Mouse (Mus musculus) olfactory bulb, adult 2 months (tissue): ENCODE results near the gene Atr. TPM values are rescaled to one million over a fixed set of nuclear protein-coding genes. Genes with fewer than 3 reads are reported as not detected.

Experiments used
- H3K27ac ChIP-seq: fragments of 200-500 bp; 2 replicates; pipeline ENCODE4 v1.5.1; 2012; ENCODE audit warnings: low read depth, low read length; ENCODE audit not compliant: insufficient read depth
- H3K4me1 ChIP-seq: fragments of 200-500 bp; 2 replicates; pipeline ENCODE4 v1.6.1; 2012; ENCODE audit warnings: low read length; ENCODE audit not compliant: control insufficient read depth, insufficient read depth
- H3K4me3 ChIP-seq: fragments of 200-500 bp; 2 replicates; pipeline ENCODE4 v1.5.1; 2012; ENCODE audit warnings: mild to moderate bottlenecking, low read depth, low read length, moderate library complexity; ENCODE audit not compliant: insufficient read depth
- CTCF ChIP-seq: fragments of 200-500 bp; IDR thresholded peaks from 2 replicates; pipeline ENCODE4 v1.5.1; 2012; ENCODE audit warnings: low read depth, mild to moderate bottlenecking, low read length, moderate library complexity; ENCODE audit not compliant: insufficient read depth
- POLR2A ChIP-seq: fragments of 200-500 bp; IDR thresholded peaks from 2 replicates; pipeline ENCODE4 v1.6.1; 2012; ENCODE audit warnings: mild to moderate bottlenecking, low read depth, low read length, moderate library complexity; ENCODE audit not compliant: insufficient read depth
- WGBS: fragments of 180-500 bp; shearing (Covaris S2); methylation state at CpG from one replicate; pipeline ENCODE4 v1.1.7; 2018; 5-methylcytosine and 5-hydroxymethylcytosine counted together
- polyA plus RNA-seq: library from polyadenylated mRNA; stranded (reverse); fragments of >200 nt; gene quantifications from 2 replicates; pipeline ENCODE4 v1.2.4, GENCODE M21; 2012; ENCODE audit warnings: low replicate concordance; ENCODE audit not compliant: missing spikeins, insufficient read depth, insufficient read length

Gene Atr
- polyA plus RNA-seq, 1 experiment: not detected

GRCm38 (mm10) chr9:95959246-95959645 lies 101.8 kb downstream of the Atr start:
- 52% methylated on average over 6 of the region's 6 CpGs for WGBS
- Histone ChIP-seq H3K4me3 (no peak overlapping the region), H3K27ac (no peak overlapping the region), H3K4me1 (peaks cover 3% of the 10 kb centered on the region; the same call in 1 of the 2 replicates)
- TF ChIP-seq CTCF (no peak), POLR2A (no peak)

- H3K4me1 ChIP-seq: peaks cover 3% of the 10 kb centered on the region; the same call in 1 of the 2 replicates
- H3K4me3 ChIP-seq: no peak overlapping the region
- 96% methylated on average over 3 of the region's 3 CpGs for WGBS
- no peak for TF ChIP-seq CTCF
- TF ChIP-seq POLR2A: no peak
- no peak overlapping the region for H3K27ac ChIP-seq
These were observed 102.5 kb downstream of the Atr start for GRCm38 (mm10) chr9:95959732-95960428.

GRCm38 (mm10) chr9:95961058-95961457 lies 103.7 kb downstream of the Atr start:
- no peak for TF ChIP-seq CTCF
- TF ChIP-seq POLR2A: no peak
- H3K4me1 ChIP-seq: peaks cover 3% of the 10 kb centered on the region; the same call in 1 of the 2 replicates

GRCm38 (mm10) chr9:95964037-95964436 lies 106.6 kb downstream of the Atr start:
- WGBS: 96% methylated on average over 13 of the region's 13 CpGs
- Histone ChIP-seq H3K4me3 (no peak overlapping the region), H3K4me1 (no peaks in the 10 kb centered on the region), H3K27ac (no peak overlapping the region)
- TF ChIP-seq POLR2A (no peak), CTCF (no peak)

More at GRCm38 (mm10) chr9:95961058-95961457, 103.7 kb downstream of the Atr start:
- H3K27ac ChIP-seq: no peak overlapping the region
- H3K4me3 ChIP-seq: no peak overlapping the region

GRCm38 (mm10) chr9:95978279-95978678 lies 120.9 kb downstream of the Atr start:
- no peaks in the 10 kb centered on the region for H3K4me1 ChIP-seq
- 95% methylated on average over 2 of the region's 2 CpGs for WGBS
- no peak for TF ChIP-seq POLR2A
- TF ChIP-seq CTCF: no peak
- H3K4me3 ChIP-seq: no peak overlapping the region
- no peak overlapping the region for H3K27ac ChIP-seq

GRCm38 (mm10) chr9:95979896-95980295 lies 122.5 kb downstream of the Atr start:
- WGBS: 95% methylated on average over 6 of the region's 6 CpGs

GRCm38 (mm10) chr9:95992255-95992654 lies 134.9 kb downstream of the Atr start:
- 97% methylated on average over 2 of the region's 2 CpGs for WGBS
- TF ChIP-seq POLR2A (no peak), CTCF (no peak)
- no peaks in the 10 kb centered on the region for H3K4me1 ChIP-seq

More at GRCm38 (mm10) chr9:95979896-95980295, 122.5 kb downstream of the Atr start:
- TF ChIP-seq POLR2A (no peak), CTCF (no peak)
- no peaks in the 10 kb centered on the region for H3K4me1 ChIP-seq
- no peak overlapping the region for H3K27ac ChIP-seq
- no peak overlapping the region for H3K4me3 ChIP-seq

More at GRCm38 (mm10) chr9:95992255-95992654, 134.9 kb downstream of the Atr start:
- Histone ChIP-seq H3K27ac (no peak overlapping the region), H3K4me3 (no peak overlapping the region)

Other genes with a start within 250 kb of the Atr start
- gene Pcolce2, start 220.0 kb upstream of the Atr start, polyA plus RNA-seq: not detected in 2 replicates
- not detected in 2 replicates for gene Trpc1, start 107.2 kb upstream of the Atr start, polyA plus RNA-seq
- gene Pls1, start 12.3 kb upstream of the Atr start, polyA plus RNA-seq: not detected in 2 replicates
- 160 TPM in 1 of 2 replicates, not detected in the other for gene Xrn1, start 97.2 kb downstream of the Atr start, polyA plus RNA-seq